Mouse (Mus musculus): ENCODE measurements around the gene Ccne1. TPM values are rescaled to one million over a fixed set of nuclear protein-coding genes. Genes with fewer than 3 reads are reported as not detected.
A peak's percentile ranks its signal among the peaks of the same experiment; 100 is the strongest.

The Ccne1 gene
- total and polyA plus RNA-seq, 2 experiments from 2014 or later: 9.0 to 16.3 TPM

GRCm38 (mm10) chr7:38074920-38075319 is 32.4 kb downstream of the Ccne1 start:
- Histone ChIP-seq H3K36me3 (replicated peaks; ENCODE audit: control insufficient read depth, insufficient read depth, low read length) (no peaks in the 10 kb centered on the region), H3K9ac (replicated peaks; ENCODE audit: low read depth, low read length) (no peak overlapping the region), H3K27ac (ENCODE audit: low read depth) (no peak overlapping the region), H3K9me3 (replicated peaks; ENCODE audit: control insufficient read depth, low read length) (no peaks in the 10 kb centered on the region), H3K27me3 (ENCODE audit: control insufficient read depth, insufficient read depth, low read length) (peaks cover 2% of the 10 kb centered on the region; the same call in 1 of the 2 replicates), H3K4me1 (ENCODE audit: control insufficient read depth, insufficient read depth) (no peaks in the 10 kb centered on the region; the same call in 1 of the 2 replicates), H3K4me2 (ENCODE audit: low read depth, low read length) (no peak overlapping the region), H3K4me3 (ENCODE audit: low read depth, low read length) (no peak overlapping the region)
- TF ChIP-seq CTCF (IDR thresholded peaks at IDR 0.05; ENCODE audit: low read depth) (no peak), EP300 (IDR thresholded peaks at IDR 0.05; ENCODE audit: low read depth) (no peak)
- no peak for ATAC-seq (ENCODE audit: insufficient read depth, low read depth)
- no peak for DNase-seq (ENCODE audit: low spot score)
- 53% methylated on average over 10 of the region's 10 CpGs for WGBS

- H3K9ac ChIP-seq (replicated peaks; ENCODE audit: low read depth, low read length): no peak overlapping the region
- DNase-seq (ENCODE audit: low spot score): no peak
- H3K36me3 ChIP-seq (replicated peaks; ENCODE audit: control insufficient read depth, insufficient read depth, low read length): no peaks in the 10 kb centered on the region
- H3K4me3 ChIP-seq (ENCODE audit: low read depth, low read length): no peak overlapping the region
- peaks cover 2% of the 10 kb centered on the region; the same call in 1 of the 2 replicates for H3K27me3 ChIP-seq (ENCODE audit: control insufficient read depth, insufficient read depth, low read length)
- WGBS: 11% methylated on average over 14 of the region's 14 CpGs
- no peaks in the 10 kb centered on the region; the same call in 1 of the 2 replicates for H3K4me1 ChIP-seq (ENCODE audit: control insufficient read depth, insufficient read depth)
- ATAC-seq (ENCODE audit: insufficient read depth, low read depth): no peak
- TF ChIP-seq CTCF (IDR thresholded peaks at IDR 0.05; ENCODE audit: low read depth) (no peak), EP300 (IDR thresholded peaks at IDR 0.05; ENCODE audit: low read depth) (no peak)
- H3K27ac ChIP-seq (ENCODE audit: low read depth): no peak overlapping the region
- H3K9me3 ChIP-seq (replicated peaks; ENCODE audit: control insufficient read depth, low read length): no peaks in the 10 kb centered on the region
- no peak overlapping the region for H3K4me2 ChIP-seq (ENCODE audit: low read depth, low read length)
These were observed 32.8 kb downstream of the Ccne1 start for GRCm38 (mm10) chr7:38074514-38074913.

GRCm38 (mm10) chr7:38073782-38074181 is 33.6 kb downstream of the Ccne1 start:
- H3K9ac ChIP-seq (replicated peaks; ENCODE audit: low read depth, low read length): no peak overlapping the region
- DNase-seq (ENCODE audit: low spot score): peak; percentile 36
- H3K4me3 ChIP-seq (ENCODE audit: low read depth, low read length): no peak overlapping the region
- H3K4me1 ChIP-seq (ENCODE audit: control insufficient read depth, insufficient read depth): no peaks in the 10 kb centered on the region; the same call in 1 of the 2 replicates
- TF ChIP-seq CTCF (IDR thresholded peaks at IDR 0.05; ENCODE audit: low read depth) (peak; percentile 56), EP300 (IDR thresholded peaks at IDR 0.05; ENCODE audit: low read depth) (no peak)
- 23% methylated on average over 3 of the region's 3 CpGs for WGBS
- H3K27me3 ChIP-seq (ENCODE audit: control insufficient read depth, insufficient read depth, low read length): peaks cover 2% of the 10 kb centered on the region; the same call in 1 of the 2 replicates
- H3K36me3 ChIP-seq (replicated peaks; ENCODE audit: control insufficient read depth, insufficient read depth, low read length): no peaks in the 10 kb centered on the region
- peak; percentile 24; the same call in 1 of the 2 replicates for ATAC-seq (ENCODE audit: insufficient read depth, low read depth)
- no peak overlapping the region for H3K27ac ChIP-seq (ENCODE audit: low read depth)
- no peaks in the 10 kb centered on the region for H3K9me3 ChIP-seq (replicated peaks; ENCODE audit: control insufficient read depth, low read length)
- H3K4me2 ChIP-seq (ENCODE audit: low read depth, low read length): no peak overlapping the region

- ATAC-seq (ENCODE audit: insufficient read depth, low read depth) (no peak), DNase-seq (ENCODE audit: low spot score) (no peak)
- TF ChIP-seq EP300 (IDR thresholded peaks at IDR 0.05; ENCODE audit: low read depth) (no peak), CTCF (IDR thresholded peaks at IDR 0.05; ENCODE audit: low read depth) (no peak)
- Histone ChIP-seq H3K27me3 (ENCODE audit: control insufficient read depth, insufficient read depth, low read length) (peaks cover 2% of the 10 kb centered on the region; the same call in 1 of the 2 replicates), H3K36me3 (replicated peaks; ENCODE audit: control insufficient read depth, insufficient read depth, low read length) (no peaks in the 10 kb centered on the region), H3K9ac (replicated peaks; ENCODE audit: low read depth, low read length) (no peak overlapping the region), H3K9me3 (replicated peaks; ENCODE audit: control insufficient read depth, low read length) (no peaks in the 10 kb centered on the region), H3K4me1 (ENCODE audit: control insufficient read depth, insufficient read depth) (no peaks in the 10 kb centered on the region; the same call in 1 of the 2 replicates), H3K4me3 (ENCODE audit: low read depth, low read length) (no peak overlapping the region), H3K27ac (ENCODE audit: low read depth) (no peak overlapping the region), H3K4me2 (ENCODE audit: low read depth, low read length) (no peak overlapping the region)
- 59% methylated on average over 5 of the region's 5 CpGs for WGBS
These were observed 36.3 kb downstream of the Ccne1 start for GRCm38 (mm10) chr7:38071065-38071464.

- Histone ChIP-seq H3K27me3 (ENCODE audit: control insufficient read depth, insufficient read depth, low read length) (peaks cover 2% of the 10 kb centered on the region; the same call in 1 of the 2 replicates), H3K27ac (ENCODE audit: low read depth) (no peak overlapping the region), H3K4me2 (ENCODE audit: low read depth, low read length) (no peak overlapping the region), H3K4me1 (ENCODE audit: control insufficient read depth, insufficient read depth) (no peaks in the 10 kb centered on the region; the same call in 1 of the 2 replicates), H3K36me3 (replicated peaks; ENCODE audit: control insufficient read depth, insufficient read depth, low read length) (no peaks in the 10 kb centered on the region), H3K9me3 (replicated peaks; ENCODE audit: control insufficient read depth, low read length) (no peaks in the 10 kb centered on the region), H3K4me3 (ENCODE audit: low read depth, low read length) (no peak overlapping the region), H3K9ac (replicated peaks; ENCODE audit: low read depth, low read length) (no peak overlapping the region)
- no peak for DNase-seq (ENCODE audit: low spot score)
- TF ChIP-seq CTCF (IDR thresholded peaks at IDR 0.05; ENCODE audit: low read depth) (no peak), EP300 (IDR thresholded peaks at IDR 0.05; ENCODE audit: low read depth) (no peak)
- 50% methylated on average over 2 of the region's 2 CpGs for WGBS
- no peak for ATAC-seq (ENCODE audit: insufficient read depth, low read depth)
These were observed 36.7 kb downstream of the Ccne1 start for GRCm38 (mm10) chr7:38070663-38071062.

GRCm38 (mm10) chr7:38064431-38064830 is 42.9 kb downstream of the Ccne1 start:
- Histone ChIP-seq H3K4me2 (ENCODE audit: low read depth, low read length) (no peak overlapping the region), H3K4me1 (ENCODE audit: control insufficient read depth, insufficient read depth) (0 out of 2 replicates have a peak, but pooled peaks cover under 1% of the 10 kb centered on the region), H3K27me3 (ENCODE audit: control insufficient read depth, insufficient read depth, low read length) (no peaks in the 10 kb centered on the region), H3K9me3 (replicated peaks; ENCODE audit: control insufficient read depth, low read length) (no peaks in the 10 kb centered on the region), H3K9ac (replicated peaks; ENCODE audit: low read depth, low read length) (no peak overlapping the region), H3K27ac (ENCODE audit: low read depth) (no peak overlapping the region), H3K4me3 (ENCODE audit: low read depth, low read length) (no peak overlapping the region), H3K36me3 (replicated peaks; ENCODE audit: control insufficient read depth, insufficient read depth, low read length) (no peaks in the 10 kb centered on the region)
- 52% methylated on average over 4 of the region's 4 CpGs for WGBS
- DNase-seq (ENCODE audit: low spot score): no peak
- TF ChIP-seq CTCF (IDR thresholded peaks at IDR 0.05; ENCODE audit: low read depth): no peak
- no peak for TF ChIP-seq EP300 (IDR thresholded peaks at IDR 0.05; ENCODE audit: low read depth)
- no peak for ATAC-seq (ENCODE audit: insufficient read depth, low read depth)

Measured in heart, postnatal 0 days (tissue).